Mouse (Mus musculus) T-helper 2 cell (primary cell): ENCODE data around the gene Klhdc2.

Experiments used
- in situ Hi-C: fragments of 300-600 bp; cut with MboI, MseI; formaldehyde crosslinking; loops from one replicate; pipeline ENCODE4 v1.15.1; 2025; ENCODE audit warnings: high pct_unique_total_duplicates

The Klhdc2 gene

DNA sequence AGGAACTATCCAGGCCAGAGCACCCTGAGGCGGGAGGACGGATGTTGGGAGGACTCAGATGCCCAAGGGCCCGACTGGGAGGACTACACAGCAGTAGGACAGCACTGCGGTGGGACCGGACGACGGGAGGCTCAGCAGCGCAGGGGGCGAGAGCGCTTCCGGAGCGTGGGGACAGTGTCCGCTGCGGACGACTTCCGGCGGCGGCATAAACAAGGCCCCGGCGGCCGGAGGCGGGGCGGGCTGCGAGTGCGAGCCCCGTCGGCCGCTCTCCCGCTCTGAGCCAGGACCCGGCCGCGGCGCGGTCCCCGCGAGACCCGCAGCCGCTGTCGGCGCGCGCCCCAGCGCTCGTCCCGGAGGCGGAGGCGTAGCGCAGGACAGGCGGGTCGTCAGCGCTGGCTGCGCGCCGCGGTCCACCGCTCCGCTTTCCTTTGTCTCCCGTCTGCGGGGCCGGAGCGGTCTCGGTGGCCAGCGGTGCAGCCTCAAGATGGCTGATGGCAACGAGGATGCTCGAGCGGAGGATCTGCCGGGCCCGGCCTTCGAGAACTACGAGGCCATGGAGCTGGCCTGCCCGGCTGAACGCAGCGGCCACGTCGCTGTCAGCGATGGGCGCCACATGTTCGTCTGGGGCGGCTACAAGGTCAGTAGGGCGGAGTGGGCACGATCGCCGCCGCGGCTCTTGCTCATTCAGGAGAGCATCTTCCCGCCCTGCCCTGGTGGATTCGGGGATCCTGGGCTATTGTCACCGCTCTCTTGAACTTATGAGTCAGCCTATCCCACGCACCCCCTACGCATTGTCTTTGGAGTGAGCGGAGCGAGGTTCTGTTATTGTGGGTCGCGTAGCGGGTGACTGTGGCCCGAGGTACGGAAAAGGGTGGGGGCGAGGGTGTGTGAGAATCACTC lies at the start of gene Klhdc2:
TSS of gene Klhdc2 (plus strand) at position 171 of the 900 bp plus-strand sequence.
- in situ Hi-C loops, result loop anchor here (5.0 kb wide), 2 partner anchors 61 to 89 kb away; partner anchors contain the start of gene Nemf

DNA sequence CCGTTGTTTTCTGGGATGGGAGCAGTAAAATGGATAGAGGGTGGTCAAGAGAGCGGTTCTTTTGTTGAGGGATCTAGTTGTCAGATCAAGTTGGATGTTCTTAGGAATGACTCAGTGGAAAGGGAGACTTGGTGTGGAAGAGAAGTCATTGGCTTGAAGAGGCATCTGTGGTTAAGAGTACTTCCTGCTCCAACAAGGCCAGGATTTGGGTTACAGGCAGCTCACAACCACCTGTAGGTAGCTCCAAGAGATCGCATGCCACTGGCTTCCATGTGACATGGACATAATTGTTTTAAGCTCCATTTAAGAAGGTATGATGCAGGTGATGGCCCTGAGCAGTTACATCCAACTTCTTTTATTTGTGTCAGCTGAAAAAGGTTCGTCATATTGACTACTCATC lies 46.7 kb upstream of the Klhdc2 start:
- in situ Hi-C loops, result loop anchor here (25.0 kb wide), 1 partner anchor 888 kb away; no protein-coding TSS in a partner anchor

DNA sequence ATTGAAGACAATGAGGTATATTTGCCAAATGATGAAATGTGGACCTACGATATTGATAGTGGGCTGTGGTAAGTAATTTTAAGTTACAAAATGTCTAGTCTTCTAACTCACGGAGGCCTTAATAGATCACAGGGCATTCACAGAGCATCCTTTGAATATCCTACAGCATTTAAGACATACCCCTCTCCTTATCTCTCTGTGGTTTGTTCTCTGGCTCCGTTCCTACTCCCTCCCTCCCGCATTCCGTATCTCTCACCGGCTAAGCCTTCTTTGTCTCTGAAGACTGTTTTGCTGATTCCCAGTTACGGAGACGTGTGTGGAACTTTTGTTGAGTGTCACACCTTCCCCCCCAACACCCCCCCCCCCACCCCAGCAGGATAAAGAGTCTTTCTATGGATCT lies 45.7 kb upstream of the Klhdc2 start:
- in situ Hi-C loops, result no loop called here

DNA sequence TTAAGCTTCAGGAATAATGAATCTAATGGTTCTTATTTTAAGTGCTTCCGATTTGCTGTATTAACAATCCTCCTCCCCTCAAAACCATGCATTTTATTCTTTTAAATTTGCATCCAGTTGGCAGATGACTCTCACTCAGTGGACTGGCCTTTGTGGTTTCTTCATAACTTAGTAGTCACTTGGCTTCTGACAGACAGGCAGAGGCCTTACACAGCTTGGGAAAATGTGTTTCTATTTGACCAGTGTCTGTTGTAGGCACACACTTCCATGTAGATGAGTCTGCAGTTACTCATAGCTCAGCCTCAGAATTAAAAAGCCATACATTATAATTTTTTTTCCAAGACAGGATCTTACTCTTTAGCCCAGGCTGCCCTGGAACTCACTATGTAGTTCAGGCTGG lies 42.7 kb upstream of the Klhdc2 start:
- in situ Hi-C loops, result no loop called here

DNA sequence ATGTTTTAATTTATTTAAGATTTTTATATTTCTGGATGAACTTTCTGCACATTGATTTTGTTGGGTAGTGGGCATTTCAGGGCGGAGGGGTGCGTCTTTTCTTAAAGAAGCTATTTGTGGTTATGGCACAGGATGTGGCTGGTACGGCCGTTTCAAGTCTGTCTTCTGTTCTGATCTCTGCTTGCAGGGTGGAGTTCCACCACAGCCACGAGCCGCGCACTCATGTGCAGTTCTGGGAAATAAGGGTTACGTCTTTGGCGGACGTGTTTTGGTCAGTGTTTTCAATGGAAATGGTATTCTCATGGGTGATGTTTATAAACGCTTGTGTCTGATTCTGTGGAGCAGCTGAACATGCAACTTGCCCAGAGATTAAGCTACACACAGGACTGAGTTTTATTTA lies 38.6 kb upstream of the Klhdc2 start:
- in situ Hi-C loops, result no loop called here

DNA sequence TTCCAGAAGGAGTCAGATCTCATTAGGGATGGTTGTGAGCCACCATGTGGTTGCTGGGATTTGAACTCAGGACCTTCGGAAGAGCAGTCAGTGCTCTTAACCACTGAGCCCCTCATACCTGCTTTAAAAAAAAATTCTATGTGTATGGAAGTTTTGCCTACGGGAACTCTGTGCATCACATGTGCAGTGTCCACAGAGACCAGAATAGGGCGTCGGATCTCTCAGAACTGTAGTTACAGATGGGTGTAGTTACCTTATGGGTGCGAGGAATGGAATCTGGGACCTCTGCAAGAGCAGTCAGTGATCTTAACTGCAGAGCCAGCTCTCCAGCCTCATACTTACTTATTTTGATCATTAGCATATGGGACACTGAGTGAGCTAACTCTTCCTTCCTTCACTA lies 34.2 kb upstream of the Klhdc2 start:
- in situ Hi-C loops, result no loop called here

DNA sequence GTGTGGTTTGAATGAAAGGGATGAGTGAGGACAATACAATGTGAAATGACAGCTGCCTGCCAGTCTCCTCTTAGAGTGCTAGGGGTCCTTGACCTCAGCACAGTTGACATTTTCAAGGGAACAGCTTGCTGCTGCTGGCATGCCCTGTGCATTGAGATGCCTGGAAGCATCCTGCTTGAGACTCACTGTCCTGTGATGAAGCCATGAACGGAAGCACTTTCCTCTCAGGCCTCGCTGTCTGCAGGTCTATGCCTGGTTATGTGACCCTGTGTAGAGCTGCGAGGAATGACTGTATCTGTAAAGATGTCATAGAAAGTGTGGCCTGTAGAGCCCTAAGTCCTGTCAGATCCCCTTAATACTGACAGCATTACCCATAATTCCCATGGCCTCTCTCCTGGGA lies 31.4 kb upstream of the Klhdc2 start:
- in situ Hi-C loops, result no loop called here

DNA sequence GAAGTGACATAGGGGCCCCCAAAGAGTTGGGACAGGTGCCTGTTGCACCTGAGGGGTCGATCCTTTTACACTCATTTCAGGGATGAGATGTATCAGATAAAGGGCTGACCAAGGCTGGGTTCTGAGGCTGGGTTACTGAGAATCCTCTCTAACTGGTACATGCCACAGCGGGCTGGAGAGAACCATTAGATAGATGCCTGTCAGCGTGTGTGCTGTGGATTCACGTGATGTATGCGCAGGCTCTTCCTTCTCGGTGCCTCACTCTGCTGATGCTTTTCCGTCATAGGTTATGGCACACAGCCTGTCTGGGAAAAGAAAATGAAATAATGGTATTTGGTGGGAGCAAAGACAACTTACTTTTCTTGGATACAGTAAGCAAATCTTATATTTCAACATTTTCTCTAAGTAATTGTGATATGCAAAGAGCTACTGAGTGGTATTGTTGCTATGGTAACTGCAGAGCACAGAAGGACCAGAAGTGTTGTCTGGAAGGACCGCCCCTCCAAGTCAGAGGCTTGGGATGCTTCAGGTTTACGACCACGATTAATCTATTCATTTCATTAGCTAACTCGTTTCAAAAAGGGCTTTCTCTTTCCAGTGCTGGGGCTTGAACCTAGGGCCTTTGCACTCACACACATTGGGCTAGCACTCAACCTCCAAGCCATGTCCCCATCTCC lies 28.4 kb upstream of the Klhdc2 start:
- in situ Hi-C loops, result no loop called here

DNA sequence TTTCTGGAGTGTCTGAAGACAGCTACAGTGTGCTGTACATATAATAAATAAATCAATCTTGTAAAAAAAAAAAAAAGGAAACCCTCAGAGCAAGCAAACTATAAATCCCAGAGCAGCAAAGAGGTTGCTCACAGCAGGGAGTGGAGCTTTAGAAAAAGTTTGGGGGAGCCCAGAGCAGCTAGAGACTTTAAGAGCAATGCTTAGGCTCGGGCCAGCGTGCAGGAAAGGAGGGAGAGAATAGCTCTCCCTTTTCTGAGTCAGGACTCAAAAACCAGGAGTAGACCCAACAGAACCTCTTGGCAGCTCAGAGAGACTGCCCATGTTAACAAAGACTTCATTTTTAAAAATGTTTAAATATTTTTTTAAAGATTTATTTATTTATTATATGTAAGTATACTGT lies 27.5 kb upstream of the Klhdc2 start:
- in situ Hi-C loops, result no loop called here

DNA sequence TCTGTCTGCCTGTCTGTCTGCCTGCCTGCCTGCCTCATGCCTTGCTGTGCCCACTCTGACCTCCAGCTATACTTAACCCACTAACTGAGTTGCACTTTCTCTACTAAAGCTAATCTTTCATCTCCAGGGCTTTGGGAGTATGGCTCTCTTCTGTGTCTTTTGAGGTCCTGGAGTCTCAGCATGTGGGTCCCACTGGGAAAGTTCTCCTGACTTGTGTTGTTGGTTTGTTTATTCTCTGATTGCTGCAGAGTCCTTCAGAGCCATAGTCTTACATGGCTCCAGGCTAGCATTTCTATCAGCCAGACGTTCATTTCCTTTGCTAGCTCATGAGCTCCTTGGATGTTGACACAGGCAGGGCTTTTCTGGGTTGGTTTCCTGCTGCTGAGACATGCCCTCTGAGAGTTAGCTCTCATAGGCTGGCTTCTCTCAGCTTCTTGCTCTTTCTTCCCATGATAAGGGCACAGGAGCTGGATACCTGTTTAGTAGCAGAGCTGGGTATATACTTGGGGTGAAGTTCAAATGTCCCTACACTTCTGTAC lies 16.5 kb upstream of the Klhdc2 start:
- in situ Hi-C loops, result no loop called here

DNA sequence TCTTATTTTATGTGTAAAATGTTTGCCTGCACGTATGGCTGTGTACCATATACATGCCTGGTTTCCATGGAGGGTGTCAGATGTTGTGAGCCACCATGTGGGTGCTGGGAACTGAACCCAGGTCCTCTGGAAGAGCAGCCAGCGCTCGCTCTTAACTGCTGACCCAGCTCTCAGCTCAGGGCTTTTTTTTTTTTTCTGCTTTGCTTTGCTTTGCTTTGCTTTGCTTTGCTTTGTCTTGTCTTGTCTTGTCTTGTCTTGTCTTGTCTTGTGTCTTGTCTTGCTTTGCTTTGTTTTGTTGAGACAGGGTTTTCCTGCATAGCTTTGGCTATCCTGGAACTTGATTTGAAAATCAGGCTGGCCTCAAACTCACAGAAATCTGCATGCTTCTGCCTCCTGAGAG lies 15.6 kb upstream of the Klhdc2 start:
- in situ Hi-C loops, result no loop called here

DNA sequence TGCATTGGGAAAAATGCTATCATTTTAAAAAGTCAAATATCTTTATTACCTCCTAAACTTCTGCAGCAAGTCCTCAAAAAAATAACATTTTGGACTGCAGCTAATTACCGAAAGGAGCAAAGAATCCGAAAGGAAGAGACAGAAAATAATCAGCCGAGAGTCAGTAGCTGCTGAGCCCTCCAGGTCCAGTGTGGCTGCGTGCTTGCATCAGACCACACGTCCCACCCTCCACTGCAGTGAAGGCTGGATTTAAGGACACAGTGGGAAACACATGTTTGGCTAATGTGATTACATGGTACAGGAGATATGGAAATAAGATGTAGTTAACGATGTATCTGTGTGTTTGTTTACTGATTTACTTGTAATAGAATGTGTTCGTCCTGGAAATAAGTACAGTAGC lies 13.3 kb upstream of the Klhdc2 start:
- in situ Hi-C loops, result no loop called here

DNA sequence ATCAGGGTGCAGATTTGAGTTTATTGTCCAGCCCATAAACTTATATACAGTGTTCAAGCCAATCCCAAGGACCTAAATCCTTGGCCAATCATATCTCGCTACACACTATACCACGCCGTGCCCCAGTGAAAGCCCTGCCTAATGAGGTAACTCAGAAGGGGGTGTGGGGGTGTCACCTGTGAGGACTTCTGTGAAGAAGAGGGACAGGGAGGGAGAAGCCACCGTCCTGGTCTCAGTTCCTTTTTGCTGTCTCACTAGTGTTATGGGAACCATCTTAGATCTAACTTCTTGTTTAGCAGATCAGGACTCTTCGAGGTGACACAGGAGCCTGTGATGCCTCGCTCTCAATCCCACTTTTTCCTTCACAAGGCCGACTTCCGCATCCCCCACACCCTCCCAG lies 8.9 kb upstream of the Klhdc2 start:
- in situ Hi-C loops, result no loop called here

DNA sequence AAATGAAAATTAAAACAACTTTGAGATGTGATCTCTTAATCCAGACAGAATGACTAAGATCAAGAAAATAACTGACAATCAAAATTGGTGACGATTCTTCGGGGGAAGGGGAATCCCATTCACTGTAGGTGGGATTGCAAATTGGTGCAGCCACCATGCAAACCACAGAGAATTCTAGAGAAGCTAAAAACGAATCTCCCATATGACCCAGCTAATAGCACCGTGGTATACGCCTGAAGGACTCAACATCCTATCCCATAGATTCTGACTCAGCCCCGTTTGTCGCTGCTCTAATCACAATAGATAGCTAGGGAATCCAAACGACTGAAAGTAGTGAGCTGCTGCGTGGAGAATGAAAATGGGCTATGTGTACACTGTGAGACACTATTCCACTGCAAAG lies 7.8 kb upstream of the Klhdc2 start:
- in situ Hi-C loops, result no loop called here

DNA sequence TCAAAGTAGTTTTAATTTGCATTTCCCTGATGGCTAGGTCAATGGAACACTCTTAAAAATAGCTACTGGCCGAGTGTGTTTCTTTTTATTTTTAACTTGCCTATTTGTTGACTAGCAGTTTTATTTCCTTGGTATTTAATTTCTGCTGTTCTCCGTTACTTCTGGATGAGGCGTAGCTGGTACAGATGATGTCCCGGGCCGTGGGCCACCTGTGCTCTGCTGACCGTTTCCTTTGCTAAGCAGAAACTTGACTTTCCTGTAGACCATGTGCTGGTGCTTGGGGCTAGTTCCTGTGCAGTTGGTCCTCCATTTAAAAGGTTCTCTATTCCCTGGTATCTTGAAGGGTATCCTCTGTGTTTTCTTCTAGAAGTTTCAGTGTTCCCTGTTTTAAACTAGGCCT lies 4.1 kb upstream of the Klhdc2 start:
- in situ Hi-C loops, result no loop called here

DNA sequence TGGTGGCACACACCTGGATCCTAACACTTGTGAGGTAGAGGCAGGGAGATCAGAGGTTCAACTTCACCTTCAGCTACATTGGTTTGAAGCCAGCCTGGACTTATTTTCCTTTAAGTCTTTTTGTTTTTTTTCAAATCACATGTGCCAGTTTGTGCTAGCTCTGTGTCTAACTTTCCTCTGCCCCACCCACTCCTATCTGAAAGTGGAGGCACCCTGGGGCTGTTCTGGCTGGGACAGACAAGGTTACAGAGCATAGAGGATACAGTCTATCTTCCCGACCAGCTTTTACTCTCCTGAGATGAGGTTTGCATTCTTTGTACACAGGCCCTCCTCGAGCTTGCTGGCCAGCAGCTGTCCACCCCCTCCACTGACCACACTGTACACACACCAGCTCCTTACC lies 2.7 kb upstream of the Klhdc2 start:
- in situ Hi-C loops, result no loop called here

DNA sequence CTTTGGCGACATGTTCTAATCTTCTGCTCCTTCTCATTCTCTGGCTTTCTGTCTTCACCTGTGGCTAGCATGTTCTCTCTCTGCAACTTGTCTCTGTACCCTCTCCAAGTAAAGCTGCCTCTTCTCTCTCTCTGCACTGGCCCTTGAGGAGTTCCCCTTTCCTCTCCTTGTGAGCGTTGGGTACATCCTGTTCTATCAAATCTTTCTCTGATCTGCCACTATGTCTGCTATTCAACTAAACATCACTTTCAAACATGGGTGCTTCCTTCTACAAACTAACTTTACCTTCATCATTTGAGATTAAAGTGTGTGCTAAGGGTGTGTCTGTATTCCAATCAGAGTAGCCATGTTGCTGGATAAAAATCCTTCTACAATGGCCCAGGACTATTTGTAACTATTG lies 1.5 kb upstream of the Klhdc2 start:
- in situ Hi-C loops, result loop anchor here (5.0 kb wide), 2 partner anchors 62 to 88 kb away; partner anchors contain the start of gene Nemf

DNA sequence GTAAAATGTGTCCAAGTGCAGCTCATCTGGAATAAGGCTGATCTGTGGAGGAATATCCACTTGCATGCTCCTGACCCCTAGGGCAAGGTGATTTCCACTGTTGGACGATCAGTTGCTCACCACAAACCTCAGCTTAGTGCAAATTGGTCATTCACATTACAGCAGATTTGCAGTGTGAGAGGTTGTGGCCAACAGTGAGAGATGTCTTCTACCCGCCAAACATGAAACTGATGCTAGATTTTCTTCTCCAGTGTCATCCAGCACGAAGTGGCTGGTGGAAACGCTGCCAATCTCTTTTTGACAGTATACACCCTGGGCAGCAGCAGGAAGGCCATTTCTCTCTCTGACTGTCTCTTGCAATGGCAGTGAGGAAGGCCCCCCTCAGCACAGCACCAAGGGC lies 830 bp upstream of the Klhdc2 start:
- in situ Hi-C loops, result loop anchor here (5.0 kb wide), 2 partner anchors 62 to 88 kb away; partner anchors contain the start of gene Nemf

DNA sequence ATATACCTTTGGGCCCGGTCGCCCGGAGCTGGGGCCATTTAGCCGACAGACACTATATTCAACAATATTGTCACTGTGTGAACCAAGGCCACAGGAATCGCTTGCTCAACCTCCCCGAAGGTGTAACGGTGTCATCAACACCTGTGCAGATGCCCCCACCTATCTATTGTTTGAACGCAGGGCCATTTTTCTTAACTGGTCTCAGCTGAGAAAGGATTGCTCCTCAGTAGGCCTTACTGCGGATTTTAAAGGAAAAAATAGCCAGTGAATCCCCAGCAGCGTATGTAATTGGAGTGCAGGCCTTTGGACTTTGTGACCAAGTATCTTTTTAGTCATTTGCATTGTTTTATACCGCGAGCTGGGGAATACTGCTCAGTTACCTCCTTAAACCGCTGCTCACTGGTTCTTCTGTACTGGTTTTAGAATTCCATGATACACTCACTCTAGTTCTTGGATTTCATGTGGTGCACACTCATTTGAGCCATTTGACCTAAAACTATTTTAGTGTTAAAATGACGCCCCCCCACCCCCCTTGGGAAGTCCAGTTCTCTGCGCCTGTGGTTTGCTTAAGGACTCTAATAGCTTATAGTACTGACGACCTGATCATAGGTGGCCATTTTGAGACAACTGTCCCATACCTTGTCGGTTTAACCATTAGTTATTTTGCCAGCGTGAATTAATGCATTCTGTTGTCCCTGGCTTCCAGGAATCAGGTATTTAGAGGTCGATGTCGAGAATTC lies 1.1 kb downstream of the Klhdc2 start:
- in situ Hi-C loops, result loop anchor here (5.0 kb wide), 2 partner anchors 60 to 90 kb away; partner anchors contain the start of gene Nemf

DNA sequence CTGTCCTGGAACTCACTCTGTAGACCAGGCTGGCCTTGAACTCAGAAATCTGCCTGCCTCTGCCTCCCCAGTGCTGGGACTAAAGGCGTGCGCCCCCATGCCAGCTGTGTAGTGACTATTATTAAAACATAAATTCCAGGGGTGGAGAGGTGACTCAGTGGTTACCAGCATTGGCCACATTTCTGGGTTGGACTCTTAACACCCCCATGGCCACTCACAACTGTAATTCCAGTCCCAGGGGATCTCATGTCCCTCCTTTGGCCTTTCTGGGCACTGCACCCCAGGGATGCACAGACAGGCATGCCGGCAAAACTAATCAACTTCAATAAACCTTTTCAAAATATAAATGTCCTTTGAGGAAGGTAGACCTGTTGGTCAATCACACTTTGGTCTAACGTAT lies 1.8 kb downstream of the Klhdc2 start:
- in situ Hi-C loops, result loop anchor here (5.0 kb wide), 2 partner anchors 59 to 91 kb away; partner anchors contain the start of gene Nemf

DNA sequence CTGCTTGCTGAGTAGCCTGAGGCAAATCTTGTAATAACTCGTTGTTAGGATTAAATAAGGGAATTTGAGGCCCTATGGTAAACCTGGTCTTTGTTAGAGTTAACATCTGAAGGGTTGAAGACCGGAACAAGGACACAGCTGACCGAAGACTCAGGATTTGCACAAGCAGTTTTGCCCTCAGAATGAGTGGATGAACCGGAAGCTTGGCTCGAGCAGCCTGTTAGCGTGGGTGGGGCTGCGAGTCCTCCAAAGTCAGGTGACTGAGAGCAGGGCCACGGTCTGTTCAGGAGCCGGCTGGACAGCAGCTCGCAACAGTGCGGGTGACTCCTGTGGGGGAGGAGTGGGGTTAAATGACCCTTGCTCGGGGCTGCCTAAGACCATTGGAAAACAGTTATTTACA lies 2.8 kb downstream of the Klhdc2 start:
- in situ Hi-C loops, result loop anchor here (5.0 kb wide), 2 partner anchors 58 to 92 kb away; partner anchors contain the start of gene Nemf

DNA sequence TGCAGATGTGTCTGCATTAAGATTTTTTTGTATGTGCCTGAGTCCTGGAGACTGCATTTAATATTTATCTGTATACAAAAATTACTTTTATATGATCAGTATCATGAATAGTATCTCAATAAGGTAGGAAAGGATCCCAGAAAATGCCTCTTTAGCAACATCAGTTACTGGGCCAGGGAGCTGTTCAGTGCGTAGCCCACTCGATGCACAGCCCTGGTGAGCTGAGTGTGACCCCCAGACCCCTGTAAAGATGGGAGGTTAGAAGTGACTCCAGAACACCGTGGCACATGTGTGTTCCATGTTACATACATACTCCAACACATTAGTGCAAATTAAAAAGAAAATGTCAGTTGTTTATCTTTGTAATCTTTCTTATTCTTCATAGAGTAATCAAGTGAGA lies 3.4 kb downstream of the Klhdc2 start:
- in situ Hi-C loops, result loop anchor here (5.0 kb wide), 2 partner anchors 57 to 93 kb away; partner anchors contain the start of gene Nemf
